Mouse (Mus musculus) frontal cortex, postnatal 36 days (tissue): ENCODE data around the gene Hexim2.

ENCODE experiments used
- DNase-seq, 2 experiments: peaks; one replicate each; pipeline ENCODE4 v3.0.0; 2022; ENCODE audit warnings: low spot score in 2 of 2

Hexim2 gene

GRCm38 (mm10) chr11:103141101-103141943 is 9.1 kb downstream of the Hexim2 start:
- DNase-seq = peak in 1 of 2 experiments; percentile 27

GRCm38 (mm10) chr11:103141944-103142255 is 9.7 kb downstream of the Hexim2 start:
- no peak for DNase-seq

GRCm38 (mm10) chr11:103142441-103143182 is 10.4 kb downstream of the Hexim2 start:
- DNase-seq = peak; percentile 87 to 91

- DNase-seq = no peak
These were observed 12.4 kb downstream of the Hexim2 start for GRCm38 (mm10) chr11:103144309-103145285.

GRCm38 (mm10) chr11:103146386-103146785 is 14.2 kb downstream of the Hexim2 start:
- DNase-seq = no peak

GRCm38 (mm10) chr11:103147766-103148165 is 15.5 kb downstream of the Hexim2 start:
- DNase-seq = no peak

- DNase-seq = no peak
These were observed 17.5 kb downstream of the Hexim2 start for GRCm38 (mm10) chr11:103149771-103150170.

GRCm38 (mm10) chr11:103158621-103159478 is 26.6 kb downstream of the Hexim2 start:
- peak; percentile 93 to 95 for DNase-seq

GRCm38 (mm10) chr11:103160738-103161137 is 28.5 kb downstream of the Hexim2 start:
- DNase-seq = no peak

- no peak for DNase-seq
These were observed 29.2 kb downstream of the Hexim2 start for GRCm38 (mm10) chr11:103161449-103161848.

GRCm38 (mm10) chr11:103162132-103162531 is 29.9 kb downstream of the Hexim2 start:
- no peak for DNase-seq

GRCm38 (mm10) chr11:103164391-103164790 is 32.2 kb downstream of the Hexim2 start:
- DNase-seq = no peak

GRCm38 (mm10) chr11:103168690-103169390 is 36.6 kb downstream of the Hexim2 start:
- DNase-seq = peak; percentile 75 to 84

GRCm38 (mm10) chr11:103169664-103170063 is 37.4 kb downstream of the Hexim2 start:
- DNase-seq = no peak

GRCm38 (mm10) chr11:103170111-103170493 is 37.9 kb downstream of the Hexim2 start:
- DNase-seq = no peak

GRCm38 (mm10) chr11:103170494-103171285 is 38.5 kb downstream of the Hexim2 start, which contains the start of gene Fmnl1:
Fmnl1 (plus strand) TSS chr11:103171107.
- DNase-seq = peak; percentile 42 to 49

- no peak for DNase-seq
These were observed 39.0 kb downstream of the Hexim2 start for GRCm38 (mm10) chr11:103171286-103171620.

GRCm38 (mm10) chr11:103171703-103172391 is 39.6 kb downstream of the Hexim2 start:
- DNase-seq = peak in 1 of 2 experiments; percentile 29
